Mouse (Mus musculus) heart, embryonic 10.5 days (tissue): ENCODE measurements around the gene Tmcc3. TPM values are rescaled to one million over a fixed set of nuclear protein-coding genes. Genes with fewer than 3 reads are reported as not detected.
"Not testable (repeated sequence)": the region's sequence is repeated elsewhere in the genome, so short reads cannot be mapped to it uniquely, and the experiment has no call there.

Source experiments
- DNase-seq: peaks from one replicate; pipeline ENCODE4 v3.0.0-alpha.2; 2017; ENCODE audit warnings: low spot score
- H3K27ac ChIP-seq: fragments of 300-500 bp; sonication (generic); 2 replicates; pipeline ENCODE4 v1.5.1; 2016; ENCODE audit warnings: mild to moderate bottlenecking
- H3K27me3 ChIP-seq: fragments of 300-500 bp; sonication (generic); 2 replicates; pipeline ENCODE4 v1.6.1; 2016; ENCODE audit warnings: mild to moderate bottlenecking; ENCODE audit not compliant: poor library complexity, insufficient read depth, severe bottlenecking
- H3K36me3 ChIP-seq: fragments of 300-500 bp; sonication (generic); 2 replicates; pipeline ENCODE4 v1.6.1; 2016; ENCODE audit warnings: mild to moderate bottlenecking, moderate library complexity
- H3K4me1 ChIP-seq: fragments of 300-500 bp; sonication (generic); 2 replicates; pipeline ENCODE4 v1.6.1; 2016; ENCODE audit warnings: mild to moderate bottlenecking
- H3K4me3 ChIP-seq: fragments of 300-500 bp; sonication (generic); 2 replicates; pipeline ENCODE4 v1.5.1; 2016; ENCODE audit warnings: mild to moderate bottlenecking, moderate library complexity
- H3K9me3 ChIP-seq: fragments of 300-500 bp; sonication (generic); 2 replicates; pipeline ENCODE4 v1.6.1; 2016; ENCODE audit warnings: mild to moderate bottlenecking, moderate library complexity
- WGBS: fragments of 180-500 bp; shearing (Covaris S2); methylation state at CpG from one replicate; pipeline ENCODE4 v1.1.7; 2016; 5-methylcytosine and 5-hydroxymethylcytosine counted together
- polyA plus RNA-seq: library from polyadenylated mRNA; unstranded; fragments of >200 nt; fragmentation: Nextera tagmentation; extraction: Ambion mirVana; gene quantifications from 2 replicates; pipeline ENCODE4 v1.2.1, GENCODE M21; 2016

The Tmcc3 gene
- polyA plus RNA-seq, 1 experiment from 2014 or later = 12.2 TPM

DNA sequence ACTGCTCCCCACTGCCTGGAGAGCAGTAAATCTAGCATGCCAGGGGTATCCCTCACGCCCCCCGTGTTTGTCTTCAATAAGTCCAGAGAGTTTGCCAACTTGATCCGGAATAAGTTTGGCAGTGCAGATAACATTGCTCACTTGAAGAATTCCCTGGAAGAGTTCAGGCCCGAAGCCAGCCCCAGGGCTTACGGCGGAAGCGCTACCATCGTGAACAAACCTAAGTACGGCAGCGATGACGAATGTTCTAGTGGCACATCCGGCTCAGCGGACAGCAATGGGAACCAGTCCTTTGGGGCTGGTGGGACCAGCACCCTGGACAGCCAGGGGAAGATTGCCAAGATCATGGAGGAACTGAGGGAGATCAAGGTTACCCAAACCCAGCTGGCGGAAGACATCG lies 267.1 kb downstream of the Tmcc3 start:
- Histone ChIP-seq H3K4me3 (no peak overlapping the region), H3K4me1 (peaks cover 29% of the 10 kb centered on the region), H3K36me3 (peaks cover 29% of the 10 kb centered on the region), H3K9me3 (no peaks in the 10 kb centered on the region), H3K27me3 (no peaks in the 10 kb centered on the region), H3K27ac (no peak overlapping the region)
- DNase-seq = no peak
- WGBS = 90% methylated on average over 15 of the region's 15 CpGs

GRCm38 (mm10) chr10:94581384-94581783 lies 269.6 kb downstream of the Tmcc3 start:
- peaks cover 25% of the 10 kb centered on the region for H3K4me1 ChIP-seq
- WGBS = 87% methylated on average over 3 of the region's 3 CpGs
- no peak for DNase-seq
- H3K4me3 ChIP-seq = no peak overlapping the region
- no peak overlapping the region for H3K27ac ChIP-seq
- no peaks in the 10 kb centered on the region for H3K9me3 ChIP-seq
- H3K27me3 ChIP-seq = no peaks in the 10 kb centered on the region
- peaks cover 33% of the 10 kb centered on the region for H3K36me3 ChIP-seq

DNA sequence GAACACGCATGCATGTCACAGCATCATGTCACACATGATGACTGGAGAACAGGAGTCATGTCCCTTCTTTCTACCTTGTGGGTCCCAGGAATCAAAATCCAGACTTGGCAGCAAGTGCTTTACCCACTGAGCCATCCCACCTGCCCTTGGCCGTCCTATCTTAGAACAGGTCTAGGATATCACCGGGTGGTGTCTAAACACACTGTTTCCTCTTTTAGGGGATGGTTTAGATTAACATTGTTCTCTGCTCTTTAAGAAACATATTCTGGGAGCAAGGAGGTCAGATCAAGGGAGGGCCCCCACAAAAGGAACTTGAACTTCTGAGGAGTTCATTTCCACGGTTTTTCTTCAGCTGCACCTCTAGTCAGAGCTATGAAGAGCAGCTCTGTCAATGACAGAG lies 272.0 kb downstream of the Tmcc3 start:
- Histone ChIP-seq H3K4me1 (peaks cover 25% of the 10 kb centered on the region), H3K4me3 (no peak overlapping the region), H3K36me3 (peaks cover 39% of the 10 kb centered on the region), H3K9me3 (no peaks in the 10 kb centered on the region), H3K27ac (no peak overlapping the region), H3K27me3 (no peaks in the 10 kb centered on the region)
- no peak for DNase-seq
- 73% methylated on average over 4 of the region's 4 CpGs for WGBS

DNA sequence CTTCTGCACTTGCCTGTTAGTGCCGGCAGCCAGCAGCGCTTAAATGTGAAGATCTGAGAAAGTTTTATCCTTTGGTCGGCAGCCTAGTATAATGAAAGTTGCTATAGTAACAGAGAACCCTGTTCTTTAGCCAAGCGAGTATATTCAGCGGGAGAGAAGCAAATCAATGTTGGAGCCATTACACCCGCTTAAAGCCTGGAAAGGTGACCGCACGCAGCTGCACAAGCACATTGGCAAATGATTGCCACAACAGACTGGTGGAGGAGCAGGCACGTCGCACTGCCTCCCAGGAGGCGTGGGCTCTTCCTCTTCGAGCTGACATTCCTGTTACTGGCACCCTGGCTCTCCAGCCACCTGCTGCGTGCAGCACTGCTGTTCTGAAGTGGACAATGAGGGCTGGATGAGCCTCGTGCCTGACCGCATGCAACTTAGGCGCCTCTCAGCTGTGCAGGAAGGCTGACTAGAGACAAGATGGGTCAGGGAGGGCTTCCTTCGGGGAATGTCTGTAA lies 273.2 kb downstream of the Tmcc3 start:
- 73% methylated on average over 17 of the region's 17 CpGs for WGBS
- H3K4me3 ChIP-seq = no peak overlapping the region
- no peak for DNase-seq

GRCm38 (mm10) chr10:94585819-94586218 lies 274.1 kb downstream of the Tmcc3 start:
- Histone ChIP-seq H3K36me3 (peaks cover 26% of the 10 kb centered on the region), H3K4me3 (no peak overlapping the region), H3K9me3 (no peaks in the 10 kb centered on the region), H3K27me3 (no peaks in the 10 kb centered on the region), H3K4me1 (peaks cover 34% of the 10 kb centered on the region), H3K27ac (no peak overlapping the region)
- WGBS = 39% methylated on average over 8 of the region's 8 CpGs
- DNase-seq = no peak

More for the DNA sequence above, 273.2 kb downstream of the Tmcc3 start:
- Histone ChIP-seq H3K4me1 (peaks cover 34% of the 10 kb centered on the region), H3K9me3 (no peaks in the 10 kb centered on the region), H3K36me3 (peaks cover 30% of the 10 kb centered on the region), H3K27ac (no peak overlapping the region), H3K27me3 (no peaks in the 10 kb centered on the region)

DNA sequence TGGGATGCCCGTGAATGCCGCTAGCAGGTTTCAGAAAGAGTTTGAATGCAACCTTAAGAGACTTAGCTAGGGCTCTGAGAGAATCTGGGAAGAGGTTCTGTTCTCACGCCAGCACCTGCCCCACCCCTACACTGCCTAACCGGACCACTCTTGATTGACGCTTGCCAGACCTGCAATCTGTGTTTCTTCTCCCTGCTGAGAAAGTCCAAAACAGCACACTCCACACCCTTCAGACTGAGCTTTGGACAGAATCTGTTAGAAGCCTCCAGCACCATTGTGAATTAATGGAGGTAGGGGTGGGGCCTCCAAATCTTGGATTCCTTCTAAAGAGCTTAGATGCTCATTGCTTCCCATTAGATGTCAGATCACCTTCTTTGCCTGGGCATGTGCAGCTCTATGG lies 277.2 kb downstream of the Tmcc3 start:
- Histone ChIP-seq H3K27me3 (no peaks in the 10 kb centered on the region), H3K4me3 (no peak overlapping the region), H3K4me1 (peaks cover 34% of the 10 kb centered on the region), H3K36me3 (peaks cover 11% of the 10 kb centered on the region; the same call in 1 of the 2 replicates), H3K9me3 (no peaks in the 10 kb centered on the region), H3K27ac (no peak overlapping the region)
- DNase-seq = no peak
- WGBS = 46% methylated on average over 5 of the region's 5 CpGs

GRCm38 (mm10) chr10:94595705-94596104 lies 284.0 kb downstream of the Tmcc3 start:
- DNase-seq = no peak
- Histone ChIP-seq H3K36me3 (no peaks in the 10 kb centered on the region; the same call in 1 of the 2 replicates), H3K27ac (no peak overlapping the region), H3K9me3 (no peaks in the 10 kb centered on the region), H3K27me3 (no peaks in the 10 kb centered on the region), H3K4me1 (no peaks in the 10 kb centered on the region), H3K4me3 (no peak overlapping the region)
- 84% methylated on average over 9 of the region's 9 CpGs for WGBS

- 93% methylated on average over 2 of the region's 2 CpGs for WGBS
- H3K36me3 ChIP-seq, DNase-seq, H3K4me3 ChIP-seq, H3K27ac ChIP-seq, H3K4me1 ChIP-seq, H3K27me3 ChIP-seq, H3K9me3 ChIP-seq: not testable (repeated sequence)
Measured at GRCm38 (mm10) chr10:94599846-94600245, 288.1 kb downstream of the Tmcc3 start.

DNA sequence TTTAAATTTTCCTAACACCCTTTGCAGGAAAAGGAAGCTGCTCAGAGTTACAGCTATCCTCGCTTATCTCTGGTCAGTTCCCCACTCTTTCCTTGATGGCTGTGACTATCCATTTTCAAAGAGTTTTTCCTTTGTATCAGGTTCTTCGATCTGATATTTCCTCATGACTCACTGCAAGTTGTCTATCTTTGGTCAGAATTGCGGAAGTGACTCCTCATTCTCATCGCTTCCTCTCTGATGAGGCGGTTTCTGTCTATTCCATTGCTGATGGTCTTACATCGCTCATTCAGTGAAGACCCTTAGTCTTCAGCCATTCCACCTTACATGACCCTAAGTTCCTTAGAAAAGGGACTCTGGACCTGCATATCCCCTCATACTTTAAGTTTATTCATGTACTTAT lies 289.3 kb downstream of the Tmcc3 start:
- 70% methylated on average over 6 of the region's 6 CpGs for WGBS
- Histone ChIP-seq H3K27ac (no peak overlapping the region), H3K9me3 (peaks cover 7% of the 10 kb centered on the region; the same call in 1 of the 2 replicates), H3K4me1 (no peaks in the 10 kb centered on the region), H3K4me3 (no peak overlapping the region), H3K27me3 (no peaks in the 10 kb centered on the region), H3K36me3 (no peaks in the 10 kb centered on the region)
- no peak for DNase-seq

GRCm38 (mm10) chr10:94605491-94605890 lies 293.7 kb downstream of the Tmcc3 start:
- no peak for DNase-seq
- no peak overlapping the region for H3K27ac ChIP-seq
- H3K36me3 ChIP-seq = no peaks in the 10 kb centered on the region
- WGBS = 84% methylated on average over 4 of the region's 4 CpGs
- no peak overlapping the region for H3K4me3 ChIP-seq
- no peaks in the 10 kb centered on the region for H3K4me1 ChIP-seq
- H3K27me3 ChIP-seq = no peaks in the 10 kb centered on the region
- peaks cover 7% of the 10 kb centered on the region; the same call in 1 of the 2 replicates for H3K9me3 ChIP-seq

GRCm38 (mm10) chr10:94609309-94609777 lies 297.6 kb downstream of the Tmcc3 start:
- Histone ChIP-seq H3K9me3 (no peaks in the 10 kb centered on the region), H3K27me3 (no peaks in the 10 kb centered on the region), H3K4me1 (peaks cover 6% of the 10 kb centered on the region; the same call in 1 of the 2 replicates), H3K27ac (no peak overlapping the region), H3K36me3 (no peaks in the 10 kb centered on the region), H3K4me3 (no peak overlapping the region)
- peak; percentile 86 for DNase-seq
- WGBS = 51% methylated on average over 5 of the region's 5 CpGs

DNA sequence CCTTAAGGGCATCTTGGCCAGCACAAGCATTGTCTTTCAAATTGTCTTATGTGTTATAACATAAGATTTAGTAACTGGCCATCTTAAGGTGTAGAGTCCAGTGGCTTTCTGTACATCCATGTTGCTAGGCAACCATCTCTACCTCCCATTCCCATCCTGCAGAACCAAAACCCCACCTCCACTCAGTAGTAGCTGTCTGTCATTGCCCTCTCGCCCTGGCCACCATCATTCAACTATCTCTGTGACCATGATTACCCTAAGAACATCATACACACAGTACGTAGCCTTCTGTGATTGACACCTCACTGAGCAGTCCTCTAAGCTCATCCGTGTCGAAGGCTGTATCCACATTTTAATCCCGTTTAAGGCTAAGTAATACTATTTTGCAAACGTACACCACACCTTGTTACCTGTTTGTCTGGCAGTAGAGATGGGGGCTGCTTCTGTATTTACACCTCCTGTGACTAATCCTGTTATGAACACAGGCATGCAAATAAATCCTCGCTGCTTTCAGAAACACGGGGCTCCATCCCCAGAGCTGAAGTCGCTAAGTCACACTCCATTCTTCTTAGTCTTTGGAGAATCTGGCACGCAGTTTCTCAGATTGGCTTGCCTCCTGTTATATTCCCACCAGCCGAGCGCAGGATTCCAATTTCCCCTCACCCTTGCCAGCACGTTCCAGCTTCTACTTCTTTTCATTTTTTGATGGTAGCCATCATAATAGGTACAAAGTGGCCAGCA lies 299.6 kb downstream of the Tmcc3 start:
- 66% methylated on average over 13 of the region's 13 CpGs for WGBS
- no peak for DNase-seq
- H3K36me3 ChIP-seq = no peaks in the 10 kb centered on the region
- H3K9me3 ChIP-seq = no peaks in the 10 kb centered on the region
- H3K4me3 ChIP-seq = no peak overlapping the region
- no peaks in the 10 kb centered on the region for H3K27me3 ChIP-seq
- no peak overlapping the region for H3K27ac ChIP-seq
- peaks cover 6% of the 10 kb centered on the region; the same call in 1 of the 2 replicates for H3K4me1 ChIP-seq

- 72% methylated on average over 4 of the region's 4 CpGs for WGBS
- peaks cover 6% of the 10 kb centered on the region; the same call in 1 of the 2 replicates for H3K4me1 ChIP-seq
- no peaks in the 10 kb centered on the region for H3K36me3 ChIP-seq
- no peak overlapping the region for H3K4me3 ChIP-seq
- H3K27ac ChIP-seq = no peak overlapping the region
- no peak for DNase-seq
- H3K27me3 ChIP-seq = no peaks in the 10 kb centered on the region
- no peaks in the 10 kb centered on the region for H3K9me3 ChIP-seq
Measured at GRCm38 (mm10) chr10:94611969-94612440, 300.3 kb downstream of the Tmcc3 start.
